In the genomic region with DNA sequence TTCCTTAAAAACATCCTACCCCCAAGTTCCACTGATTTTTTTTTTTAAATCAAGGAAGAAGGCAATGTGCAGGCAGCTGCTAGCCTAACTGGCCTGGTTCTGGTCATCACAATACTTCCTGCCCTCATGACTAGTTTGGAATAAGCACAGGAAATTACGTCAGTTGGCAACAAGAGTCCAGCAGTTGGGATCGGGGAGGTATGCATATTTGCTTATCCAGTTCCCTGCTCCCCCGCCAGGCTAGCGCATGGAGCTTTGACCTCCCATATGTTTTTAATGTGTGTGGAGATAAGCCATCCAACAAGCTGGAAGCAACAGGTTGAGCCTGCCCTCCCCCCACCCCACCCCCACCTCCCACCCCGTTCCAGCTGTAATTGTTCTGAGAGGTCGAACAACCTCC, we compare ENCODE assay signal across 8 mouse cellular contexts.
A peak's percentile ranks its signal among the peaks of the same experiment; 100 is the strongest.
DNase-seq lines count a peak whose midpoint lies in the region; ATAC-seq and TF ChIP-seq lines count a peak whose summit lies in the region.
"Had no signal": no experiment of that assay in that cellular context is flagged by ENCODE, and none has a peak within 500 bp of the region (broad histone marks: within the 10 kb centered on the region; RNA-seq: fewer than 3 reads in every experiment).

No protein-coding gene starts in this region.

- H3K79me2 ChIP-seq in liver, adult 2 months (ENCODE audit: control insufficient read depth, insufficient read depth, low read length), result no peaks in the 10 kb centered on the region

- TF ChIP-seq CTCF in liver, adult 2 months (IDR thresholded peaks at IDR 0.05; ENCODE audit: low read depth, low read length), result no peak

- no peaks in the 10 kb centered on the region for H3K4me1 ChIP-seq in liver, adult 2 months (ENCODE audit: control insufficient read depth, insufficient read depth, low read length)
- H3K4me1 ChIP-seq in liver, embryonic 12.5 days, result no peaks in the 10 kb centered on the region
- H3K4me1 ChIP-seq in limb, embryonic 15.5 days, result peaks cover 30% of the 10 kb centered on the region

- no peaks in the 10 kb centered on the region for H3K36me3 ChIP-seq in liver, adult 2 months (ENCODE audit: control insufficient read depth, insufficient read depth, low read length)
- no peaks in the 10 kb centered on the region for H3K36me3 ChIP-seq in liver, embryonic 12.5 days
- H3K36me3 ChIP-seq in limb, embryonic 15.5 days, result no peaks in the 10 kb centered on the region

- no peak overlapping the region for H3K9ac ChIP-seq in liver, adult 2 months (ENCODE audit: low read depth, low read length)
- no peak overlapping the region for H3K9ac ChIP-seq in liver, embryonic 12.5 days
- no peak overlapping the region for H3K9ac ChIP-seq in limb, embryonic 15.5 days

- no peaks in the 10 kb centered on the region for H3K27me3 ChIP-seq in liver, adult 2 months (ENCODE audit: control insufficient read depth, insufficient read depth, low read length)
- H3K27me3 ChIP-seq in liver, embryonic 12.5 days (replicated peaks), result peaks cover 4% of the 10 kb centered on the region; the same call in 1 of the 2 replicates
- H3K27me3 ChIP-seq in limb, embryonic 15.5 days, result no peaks in the 10 kb centered on the region

- DNase-seq in liver, adult 2 months (ENCODE audit: extremely low read depth, low read depth, low spot score), result peak; percentile 13
- peak; percentile 30 for DNase-seq in embryo, embryonic 11.5 days (ENCODE audit: low read depth, low spot score)
- peak; percentile 86 for DNase-seq in heart, adult 8-10 months (ENCODE audit: low spot score)
- DNase-seq in adrenal gland, postnatal 4 days (ENCODE audit: low spot score in 2 of 2), result no peak
- no peak for DNase-seq in cerebellum, adult 9-10 months
- DNase-seq: layer of hippocampus, adult 9-11 months had no signal

- 48% methylated on average over 6 of the region's 6 CpGs for WGBS in liver, adult 2 months
- 41% methylated on average over 6 of the region's 6 CpGs for WGBS in liver, embryonic 12.5 days (ENCODE audit: insufficient replicate concordance)
- WGBS in limb, embryonic 15.5 days, result 27% methylated on average over 6 of the region's 6 CpGs

- H3K27ac ChIP-seq in liver, adult 2 months (replicated peaks; ENCODE audit: insufficient read depth, low read depth, low read length), result no peak overlapping the region
- H3K27ac ChIP-seq in liver, embryonic 12.5 days, result no peak overlapping the region
- H3K27ac ChIP-seq in limb, embryonic 15.5 days, result peak overlapping the region; percentile 54

- no peak overlapping the region for H3K4me2 ChIP-seq in liver, embryonic 12.5 days
- H3K4me2 ChIP-seq in limb, embryonic 15.5 days, result no peak overlapping the region

- no peak for TF ChIP-seq POLR2A in liver, adult 2 months (IDR thresholded peaks at IDR 0.05; ENCODE audit: extremely low read depth, insufficient read depth, low read length)

- H3K4me3 ChIP-seq in liver, adult 2 months (ENCODE audit: insufficient read depth, low read depth, low read length), result no peak overlapping the region
- no peak overlapping the region for H3K4me3 ChIP-seq in liver, embryonic 12.5 days
- H3K4me3 ChIP-seq in limb, embryonic 15.5 days, result no peak overlapping the region

- H3K9me3 ChIP-seq in liver, embryonic 12.5 days (replicated peaks), result no peaks in the 10 kb centered on the region
- no peaks in the 10 kb centered on the region for H3K9me3 ChIP-seq in limb, embryonic 15.5 days

- no peak for ATAC-seq in liver, embryonic 12.5 days
- ATAC-seq in limb, embryonic 15.5 days (ENCODE audit: insufficient number of reproducible peaks, low FRiP score, low TSS enrichment, low read depth), result no peak

Comparison
In these comparisons a context has a peak if more than half of its experiments do, and no peak if none do; other contexts are left out.
1. DNase-seq: peak in liver, adult 2 months (single experiment), embryo, embryonic 11.5 days (single experiment) and heart, adult 8-10 months (single experiment); none in adrenal gland, postnatal 4 days (0 of 2) and cerebellum, adult 9-10 months (single experiment).